Mouse (Mus musculus): ENCODE measurements around the gene Apba1. TPM values are rescaled to one million over a fixed set of nuclear protein-coding genes. Genes with fewer than 3 reads are reported as not detected.
A peak's percentile ranks its signal among the peaks of the same experiment; 100 is the strongest.

Apba1 gene
- total RNA-seq, 1 experiment = 0.22 TPM

DNA sequence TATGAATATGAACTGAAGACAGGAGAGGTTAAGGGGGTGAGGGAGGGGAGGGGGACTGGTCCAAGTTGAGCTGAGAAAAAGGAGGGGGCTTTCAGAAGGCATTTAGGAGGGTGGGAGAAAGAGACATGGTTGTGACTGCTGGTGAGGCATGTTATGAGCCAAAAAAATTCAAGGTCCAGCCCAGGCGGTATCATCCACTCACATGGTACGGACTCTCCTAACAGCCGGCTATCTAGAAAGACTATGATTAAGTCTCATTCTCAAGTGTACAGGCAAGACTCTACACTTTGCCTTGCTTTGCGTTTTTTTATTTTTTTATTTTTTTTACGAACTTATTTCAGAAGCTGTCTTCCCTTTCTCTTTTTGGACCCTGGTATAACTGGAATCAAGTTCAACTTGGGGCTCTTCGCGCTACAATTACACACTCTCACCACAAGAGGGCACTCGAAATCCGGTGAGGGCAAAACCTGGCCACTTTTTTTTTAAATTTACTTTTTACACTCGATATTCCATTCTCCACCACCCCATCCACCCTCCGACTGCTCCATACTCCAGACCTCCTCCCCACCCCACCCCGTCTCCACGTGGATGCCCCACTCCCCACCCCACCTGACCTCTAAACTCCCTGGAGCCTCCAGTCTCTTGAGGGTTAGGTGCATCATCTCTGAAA lies 101.6 kb downstream of the Apba1 start:
- no peak overlapping the region for H3K4me3 ChIP-seq (ENCODE audit: insufficient read depth in 1 of 2, low read depth in 1 of 2, low read length in 2 of 2, poor library complexity in 1 of 2, severe bottlenecking in 1 of 2)
- no peaks in the 10 kb centered on the region for H3K9me3 ChIP-seq (ENCODE audit: control insufficient read depth, insufficient read depth, low read depth, low read length)
- TF ChIP-seq HCFC1 (IDR thresholded peaks at IDR 0.05; ENCODE audit: borderline replicate concordance, insufficient read depth, low read length) (no peak), CHD2 (IDR thresholded peaks at IDR 0.05; ENCODE audit: low read depth, low read length) (no peak), ZC3H11A (IDR thresholded peaks at IDR 0.05; ENCODE audit: borderline replicate concordance, low read depth, low read length) (peak; percentile 47), ZNF384 (IDR thresholded peaks at IDR 0.05; ENCODE audit: low read depth, low read length) (peak; percentile 90)
- H3K27ac ChIP-seq (ENCODE audit: insufficient read depth, low read depth, low read length, poor library complexity, severe bottlenecking) = no peak overlapping the region
- H3K36me3 ChIP-seq (ENCODE audit: control insufficient read depth, insufficient read depth, low read length, poor library complexity, severe bottlenecking) = no peaks in the 10 kb centered on the region
- no peak overlapping the region for H3K9ac ChIP-seq (ENCODE audit: insufficient read depth, low read depth, low read length, poor library complexity, severe bottlenecking)
- peak; percentile 37 for DNase-seq (ENCODE audit: low read depth, low spot score)
- no peaks in the 10 kb centered on the region for H3K4me1 ChIP-seq (ENCODE audit: control insufficient read depth in 2 of 2, insufficient read depth in 2 of 2, low read length in 2 of 2, poor library complexity in 1 of 2)
- in situ Hi-C loops (cut with MboI; ENCODE audit: low sequenced_read_pairs in 2 of 2, unreplicated experiment in 2 of 2) = loop anchor here in 1 of 2 experiments (5.0 kb wide), 1 partner anchor 97 kb away; no protein-coding TSS in a partner anchor

DNA sequence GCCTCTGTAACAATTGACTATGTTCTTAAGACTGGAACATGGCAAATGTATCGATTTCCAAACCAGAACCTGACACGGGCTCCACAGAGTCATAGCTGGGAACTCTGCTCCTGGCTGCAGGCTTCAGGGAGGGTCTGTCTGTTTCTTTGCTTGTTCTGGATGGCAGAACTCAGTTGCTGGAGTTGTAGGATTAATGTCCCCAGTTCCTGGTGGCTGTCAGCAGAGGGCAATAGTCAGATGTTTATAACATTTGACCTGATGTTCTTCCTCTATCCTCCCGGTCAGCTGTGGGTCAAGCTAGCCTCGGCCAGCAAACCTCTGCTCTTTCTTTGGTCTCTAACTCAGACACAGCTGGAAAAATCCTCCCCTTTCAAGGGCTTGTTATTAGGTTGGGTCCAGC lies 104.0 kb downstream of the Apba1 start:
- in situ Hi-C loops (cut with MboI; ENCODE audit: low sequenced_read_pairs in 2 of 2, unreplicated experiment in 2 of 2) = loop anchor here in 1 of 2 experiments (5.0 kb wide), 1 partner anchor 95 kb away; no protein-coding TSS in a partner anchor
- Histone ChIP-seq H3K4me1 (ENCODE audit: control insufficient read depth in 2 of 2, insufficient read depth in 2 of 2, low read length in 2 of 2, poor library complexity in 1 of 2) (no peaks in the 10 kb centered on the region), H3K9ac (ENCODE audit: insufficient read depth, low read depth, low read length, poor library complexity, severe bottlenecking) (no peak overlapping the region), H3K4me3 (ENCODE audit: insufficient read depth in 1 of 2, low read depth in 1 of 2, low read length in 2 of 2, poor library complexity in 1 of 2, severe bottlenecking in 1 of 2) (no peak overlapping the region), H3K27ac (ENCODE audit: insufficient read depth, low read depth, low read length, poor library complexity, severe bottlenecking) (no peak overlapping the region), H3K9me3 (ENCODE audit: control insufficient read depth, insufficient read depth, low read depth, low read length) (no peaks in the 10 kb centered on the region), H3K36me3 (ENCODE audit: control insufficient read depth, insufficient read depth, low read length, poor library complexity, severe bottlenecking) (no peaks in the 10 kb centered on the region)
- DNase-seq (ENCODE audit: low read depth, low spot score) = no peak
- TF ChIP-seq HCFC1 (IDR thresholded peaks at IDR 0.05; ENCODE audit: borderline replicate concordance, insufficient read depth, low read length) (no peak), CHD2 (IDR thresholded peaks at IDR 0.05; ENCODE audit: low read depth, low read length) (no peak)

DNA sequence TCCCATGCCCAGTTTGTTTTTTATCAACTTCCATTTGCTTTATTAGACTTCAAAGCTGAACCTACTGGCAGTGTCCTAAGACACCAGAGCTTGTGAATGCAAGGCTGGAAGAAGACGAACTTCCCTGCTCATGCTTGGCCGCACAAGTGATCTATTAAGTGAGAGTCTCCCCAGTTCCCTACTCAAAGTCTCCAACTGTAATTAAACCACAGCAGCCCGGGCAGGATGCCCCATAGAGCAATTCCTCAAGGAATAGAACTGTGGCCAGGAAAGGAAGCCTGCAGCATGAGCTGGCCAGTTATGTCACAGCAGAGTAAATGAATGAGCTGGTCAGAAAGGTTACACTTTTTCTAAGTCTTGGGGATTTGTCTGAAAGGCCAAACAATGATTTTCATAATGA lies 105.3 kb downstream of the Apba1 start:
- H3K4me1 ChIP-seq (ENCODE audit: control insufficient read depth in 2 of 2, insufficient read depth in 2 of 2, low read length in 2 of 2, poor library complexity in 1 of 2) = no peaks in the 10 kb centered on the region
- TF ChIP-seq CHD2 (IDR thresholded peaks at IDR 0.05; ENCODE audit: low read depth, low read length) (no peak), ZC3H11A (IDR thresholded peaks at IDR 0.05; ENCODE audit: borderline replicate concordance, low read depth, low read length) (no peak)
- no peak for DNase-seq (ENCODE audit: low read depth, low spot score)
- no peak overlapping the region for H3K27ac ChIP-seq (ENCODE audit: insufficient read depth, low read depth, low read length, poor library complexity, severe bottlenecking)
- no peaks in the 10 kb centered on the region for H3K36me3 ChIP-seq (ENCODE audit: control insufficient read depth, insufficient read depth, low read length, poor library complexity, severe bottlenecking)
- in situ Hi-C loops (cut with MboI; ENCODE audit: low sequenced_read_pairs in 2 of 2, unreplicated experiment in 2 of 2) = loop anchor here in 1 of 2 experiments (5.0 kb wide), 1 partner anchor 93 kb away; no protein-coding TSS in a partner anchor
- H3K9ac ChIP-seq (ENCODE audit: insufficient read depth, low read depth, low read length, poor library complexity, severe bottlenecking) = no peak overlapping the region
- no peaks in the 10 kb centered on the region for H3K9me3 ChIP-seq (ENCODE audit: control insufficient read depth, insufficient read depth, low read depth, low read length)
- no peak overlapping the region for H3K4me3 ChIP-seq (ENCODE audit: insufficient read depth in 1 of 2, low read depth in 1 of 2, low read length in 2 of 2, poor library complexity in 1 of 2, severe bottlenecking in 1 of 2)

DNA sequence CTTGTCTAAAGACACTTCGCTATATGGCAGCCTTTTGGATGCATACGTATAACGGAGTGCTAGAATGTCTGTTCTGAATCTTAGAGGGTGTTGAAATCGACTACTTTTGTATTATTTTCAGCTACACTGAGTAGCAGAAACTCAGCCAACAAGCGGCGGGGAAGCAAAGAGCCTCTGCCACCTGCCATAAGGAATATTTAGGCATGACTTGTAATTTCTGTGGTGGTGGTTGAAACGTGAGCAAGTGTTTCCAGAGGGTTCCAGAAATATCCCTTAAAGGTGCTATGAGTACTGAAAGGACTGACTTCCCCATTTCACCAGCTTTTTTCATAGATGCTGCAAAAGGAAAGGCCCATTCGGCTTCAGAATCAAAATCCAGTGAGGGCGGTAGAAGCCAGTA lies 107.4 kb downstream of the Apba1 start:
- no peak for DNase-seq (ENCODE audit: low read depth, low spot score)
- no peaks in the 10 kb centered on the region for H3K36me3 ChIP-seq (ENCODE audit: control insufficient read depth, insufficient read depth, low read length, poor library complexity, severe bottlenecking)
- no peak overlapping the region for H3K9ac ChIP-seq (ENCODE audit: insufficient read depth, low read depth, low read length, poor library complexity, severe bottlenecking)
- no peak for TF ChIP-seq MAFK (IDR thresholded peaks at IDR 0.05; ENCODE audit: insufficient read depth, low read depth, low read length)
- TF ChIP-seq CHD2 (IDR thresholded peaks at IDR 0.05; ENCODE audit: low read depth, low read length) = no peak
- no peak for TF ChIP-seq ZC3H11A (IDR thresholded peaks at IDR 0.05; ENCODE audit: borderline replicate concordance, low read depth, low read length)
- TF ChIP-seq HCFC1 (IDR thresholded peaks at IDR 0.05; ENCODE audit: borderline replicate concordance, insufficient read depth, low read length) = no peak
- TF ChIP-seq ZNF384 (IDR thresholded peaks at IDR 0.05; ENCODE audit: low read depth, low read length) = no peak
- H3K4me1 ChIP-seq (ENCODE audit: control insufficient read depth in 2 of 2, insufficient read depth in 2 of 2, low read length in 2 of 2, poor library complexity in 1 of 2) = no peaks in the 10 kb centered on the region
- H3K9me3 ChIP-seq (ENCODE audit: control insufficient read depth, insufficient read depth, low read depth, low read length) = no peaks in the 10 kb centered on the region
- H3K4me3 ChIP-seq (ENCODE audit: insufficient read depth in 1 of 2, low read depth in 1 of 2, low read length in 2 of 2, poor library complexity in 1 of 2, severe bottlenecking in 1 of 2) = no peak overlapping the region
- H3K27ac ChIP-seq (ENCODE audit: insufficient read depth, low read depth, low read length, poor library complexity, severe bottlenecking) = no peak overlapping the region
- in situ Hi-C loops (cut with MboI; ENCODE audit: low sequenced_read_pairs in 2 of 2, unreplicated experiment in 2 of 2) = no loop called here

DNA sequence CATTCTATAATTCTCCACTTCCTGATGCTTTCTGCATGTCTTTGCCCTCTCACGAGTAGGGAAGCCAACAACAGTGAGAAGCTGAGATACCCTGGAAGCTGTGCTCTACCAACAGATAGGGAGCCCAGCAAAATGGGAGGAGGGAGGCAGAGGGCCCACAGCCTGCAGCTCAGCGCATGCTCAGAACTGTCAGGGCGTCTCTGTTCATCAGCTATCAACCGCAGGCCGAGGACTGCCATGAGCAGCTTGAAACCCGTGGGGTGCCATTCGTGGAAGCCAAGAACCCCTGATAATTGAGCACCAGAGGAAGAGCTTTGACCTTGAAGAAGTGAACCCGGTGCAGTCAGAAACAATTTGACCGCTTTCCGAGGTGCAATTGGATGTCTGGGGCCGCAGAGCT lies 108.4 kb downstream of the Apba1 start:
- H3K4me3 ChIP-seq (ENCODE audit: insufficient read depth in 1 of 2, low read depth in 1 of 2, low read length in 2 of 2, poor library complexity in 1 of 2, severe bottlenecking in 1 of 2) = no peak overlapping the region

More for the DNA sequence above, 108.4 kb downstream of the Apba1 start:
- no peaks in the 10 kb centered on the region for H3K9me3 ChIP-seq (ENCODE audit: control insufficient read depth, insufficient read depth, low read depth, low read length)
- DNase-seq (ENCODE audit: low read depth, low spot score) = no peak
- no peaks in the 10 kb centered on the region for H3K36me3 ChIP-seq (ENCODE audit: control insufficient read depth, insufficient read depth, low read length, poor library complexity, severe bottlenecking)
- TF ChIP-seq MAFK (IDR thresholded peaks at IDR 0.05; ENCODE audit: insufficient read depth, low read depth, low read length) = no peak
- TF ChIP-seq CHD2 (IDR thresholded peaks at IDR 0.05; ENCODE audit: low read depth, low read length) = no peak
- TF ChIP-seq HCFC1 (IDR thresholded peaks at IDR 0.05; ENCODE audit: borderline replicate concordance, insufficient read depth, low read length) = no peak
- no peak for TF ChIP-seq ZC3H11A (IDR thresholded peaks at IDR 0.05; ENCODE audit: borderline replicate concordance, low read depth, low read length)
- TF ChIP-seq ZNF384 (IDR thresholded peaks at IDR 0.05; ENCODE audit: low read depth, low read length) = no peak
- H3K9ac ChIP-seq (ENCODE audit: insufficient read depth, low read depth, low read length, poor library complexity, severe bottlenecking) = no peak overlapping the region
- H3K4me1 ChIP-seq (ENCODE audit: control insufficient read depth in 2 of 2, insufficient read depth in 2 of 2, low read length in 2 of 2, poor library complexity in 1 of 2) = no peaks in the 10 kb centered on the region
- no peak overlapping the region for H3K27ac ChIP-seq (ENCODE audit: insufficient read depth, low read depth, low read length, poor library complexity, severe bottlenecking)
- in situ Hi-C loops (cut with MboI; ENCODE audit: low sequenced_read_pairs in 2 of 2, unreplicated experiment in 2 of 2) = no loop called here

Data from ES-E14 (cell line).